Mouse (Mus musculus): Measurements from ENCODE around the gene Grip1.

Grip1 gene

GRCm38 (mm10) chr10:120128601-120129277 lies 675.1 kb downstream of the Grip1 start:
- in situ Hi-C loops (cut with MboI, MseI) = no loop called here

- in situ Hi-C loops (cut with MboI, MseI) = no loop called here
Observed at GRCm38 (mm10) chr10:120130621-120131020, 677.0 kb downstream of the Grip1 start.

GRCm38 (mm10) chr10:120133697-120134096 lies 680.1 kb downstream of the Grip1 start:
- in situ Hi-C loops (cut with MboI, MseI) = no loop called here

GRCm38 (mm10) chr10:120136020-120136562 lies 682.5 kb downstream of the Grip1 start:
- in situ Hi-C loops (cut with MboI, MseI) = no loop called here
